Mouse (Mus musculus): ENCODE results near the gene Gjb5. TPM values are rescaled to one million over a fixed set of nuclear protein-coding genes. Genes with fewer than 3 reads are reported as not detected.

Gjb5 gene
- polyA plus RNA-seq, 1 experiment from 2014 or later, result 0.88 TPM

GRCm38 (mm10) chr4:127362520-127362919 lies 4.5 kb upstream of the Gjb5 start:
- WGBS, result 91% methylated on average over 3 of the region's 3 CpGs
- no peaks in the 10 kb centered on the region for H3K36me3 ChIP-seq (ENCODE audit: control insufficient read depth, insufficient read depth, low read length)

GRCm38 (mm10) chr4:127354506-127355485 lies 3.2 kb downstream of the Gjb5 start:
- 67% methylated on average over 15 of the region's 15 CpGs for WGBS
- Histone ChIP-seq H3K4me2 (ENCODE audit: low read depth, severe bottlenecking) (no peak overlapping the region), H3K4me3 (ENCODE audit: low read depth, low read length) (no peak overlapping the region), H3K36me3 (ENCODE audit: control insufficient read depth, insufficient read depth, low read length) (no peaks in the 10 kb centered on the region), H3K4me1 (ENCODE audit: control insufficient read depth, insufficient read depth, low read length) (peaks cover 6% of the 10 kb centered on the region; the same call in 1 of the 2 replicates), H3K27ac (replicated peaks; ENCODE audit: low read depth, low read length) (no peak overlapping the region), H3K9me3 (ENCODE audit: control insufficient read depth, low read length) (no peaks in the 10 kb centered on the region), H3K9ac (ENCODE audit: low read length) (no peak overlapping the region), H3K27me3 (ENCODE audit: control insufficient read depth, insufficient read depth, low read length) (no peaks in the 10 kb centered on the region; the same call in 1 of the 2 replicates)
- DNase-seq (ENCODE audit: low spot score) (no peak), ATAC-seq (ENCODE audit: insufficient number of reproducible peaks, low FRiP score, low TSS enrichment, low read depth) (no peak)

More at GRCm38 (mm10) chr4:127362520-127362919, 4.5 kb upstream of the Gjb5 start:
- DNase-seq (ENCODE audit: low spot score) (no peak), ATAC-seq (ENCODE audit: insufficient number of reproducible peaks, low FRiP score, low TSS enrichment, low read depth) (no peak)
- Histone ChIP-seq H3K27me3 (ENCODE audit: control insufficient read depth, insufficient read depth, low read length) (no peaks in the 10 kb centered on the region; the same call in 1 of the 2 replicates), H3K9ac (ENCODE audit: low read length) (no peak overlapping the region), H3K4me2 (ENCODE audit: low read depth, severe bottlenecking) (no peak overlapping the region), H3K27ac (replicated peaks; ENCODE audit: low read depth, low read length) (no peak overlapping the region), H3K9me3 (ENCODE audit: control insufficient read depth, low read length) (no peaks in the 10 kb centered on the region), H3K4me3 (ENCODE audit: low read depth, low read length) (no peak overlapping the region), H3K4me1 (ENCODE audit: control insufficient read depth, insufficient read depth, low read length) (peaks cover 4% of the 10 kb centered on the region)

- WGBS, result 68% methylated on average over 8 of the region's 8 CpGs
- Histone ChIP-seq H3K4me2 (ENCODE audit: low read depth, severe bottlenecking) (no peak within 1 kb of the TSS), H3K4me1 (ENCODE audit: control insufficient read depth, insufficient read depth, low read length) (peaks cover 6% of the 10 kb centered on the region; the same call in 1 of the 2 replicates), H3K27me3 (ENCODE audit: control insufficient read depth, insufficient read depth, low read length) (no peaks in the 10 kb centered on the region; the same call in 1 of the 2 replicates), H3K9ac (ENCODE audit: low read length) (no peak within 1 kb of the TSS), H3K36me3 (ENCODE audit: control insufficient read depth, insufficient read depth, low read length) (no peaks in the 10 kb centered on the region), H3K4me3 (ENCODE audit: low read depth, low read length) (no peak within 1 kb of the TSS), H3K9me3 (ENCODE audit: control insufficient read depth, low read length) (no peaks in the 10 kb centered on the region), H3K27ac (replicated peaks; ENCODE audit: low read depth, low read length) (no peak within 1 kb of the TSS)
- no peak for ATAC-seq (ENCODE audit: insufficient number of reproducible peaks, low FRiP score, low TSS enrichment, low read depth)
- no peak for DNase-seq (ENCODE audit: low spot score)
These were observed 4.0 kb downstream of the Gjb5 start, which contains the start of gene Gjb4 for GRCm38 (mm10) chr4:127353951-127354438. Gjb4 (minus strand) TSS chr4:127354081.

- WGBS, result 69% methylated on average over 1 of the region's 1 CpGs
- H3K36me3 ChIP-seq (ENCODE audit: control insufficient read depth, insufficient read depth, low read length), result no peaks in the 10 kb centered on the region
- ATAC-seq (ENCODE audit: insufficient number of reproducible peaks, low FRiP score, low TSS enrichment, low read depth), result no peak
- no peak for DNase-seq (ENCODE audit: low spot score)
- no peaks in the 10 kb centered on the region for H3K27me3 ChIP-seq (ENCODE audit: control insufficient read depth, insufficient read depth, low read length)
- H3K4me1 ChIP-seq (ENCODE audit: control insufficient read depth, insufficient read depth, low read length), result peaks cover 6% of the 10 kb centered on the region; the same call in 1 of the 2 replicates
- H3K4me3 ChIP-seq (ENCODE audit: low read depth, low read length), result no peak overlapping the region
- H3K4me2 ChIP-seq (ENCODE audit: low read depth, severe bottlenecking), result no peak overlapping the region
- H3K9ac ChIP-seq (ENCODE audit: low read length), result no peak overlapping the region
- no peaks in the 10 kb centered on the region for H3K9me3 ChIP-seq (ENCODE audit: control insufficient read depth, low read length)
- H3K27ac ChIP-seq (replicated peaks; ENCODE audit: low read depth, low read length), result no peak overlapping the region
These were observed 5.4 kb downstream of the Gjb5 start for GRCm38 (mm10) chr4:127352594-127352993.

DNA sequence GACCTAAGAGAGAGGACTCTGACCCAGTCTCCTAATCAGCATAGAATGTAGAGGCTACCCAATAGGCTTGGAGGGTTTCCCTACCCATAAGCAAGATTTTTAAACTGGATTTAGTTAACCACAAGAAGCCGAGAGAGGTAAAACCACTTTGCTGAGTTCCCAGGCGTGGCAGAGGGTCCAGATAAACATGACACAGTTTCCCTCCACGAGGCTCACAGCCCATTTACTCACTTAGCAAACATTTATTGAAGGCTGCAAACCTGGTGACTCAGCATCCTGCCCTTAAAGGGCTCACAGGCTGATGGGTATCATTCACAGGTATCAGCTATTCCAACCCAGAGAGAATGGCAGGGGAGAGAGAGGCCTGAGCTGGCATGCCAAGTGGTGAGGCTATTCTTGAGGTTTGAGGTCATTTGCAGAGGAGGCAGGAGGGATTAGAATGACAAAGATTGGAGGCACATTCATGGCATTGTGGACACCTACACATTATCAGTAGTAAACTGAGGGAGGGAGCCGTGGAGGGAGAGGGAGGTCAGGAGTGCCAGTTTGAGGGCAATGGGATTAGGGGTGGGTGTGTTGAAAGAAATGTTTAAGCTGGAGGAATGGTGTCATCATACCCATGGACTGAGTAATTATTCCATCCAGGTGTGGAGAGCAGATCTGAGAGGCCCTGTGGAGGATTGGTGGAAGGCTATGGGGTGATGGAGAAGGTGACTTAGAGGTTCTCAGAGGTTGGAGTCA lies 8.3 kb downstream of the Gjb5 start:
- DNase-seq (ENCODE audit: low spot score), result no peak
- Histone ChIP-seq H3K4me3 (ENCODE audit: low read depth, low read length) (no peak overlapping the region), H3K27me3 (ENCODE audit: control insufficient read depth, insufficient read depth, low read length) (no peaks in the 10 kb centered on the region), H3K4me1 (ENCODE audit: control insufficient read depth, insufficient read depth, low read length) (peaks cover 6% of the 10 kb centered on the region; the same call in 1 of the 2 replicates), H3K36me3 (ENCODE audit: control insufficient read depth, insufficient read depth, low read length) (no peaks in the 10 kb centered on the region), H3K9me3 (ENCODE audit: control insufficient read depth, low read length) (no peaks in the 10 kb centered on the region), H3K27ac (replicated peaks; ENCODE audit: low read depth, low read length) (no peak overlapping the region), H3K9ac (ENCODE audit: low read length) (no peak overlapping the region), H3K4me2 (ENCODE audit: low read depth, severe bottlenecking) (no peak overlapping the region)
- WGBS, result 62% methylated on average over 4 of the region's 4 CpGs
- no peak for ATAC-seq (ENCODE audit: insufficient number of reproducible peaks, low FRiP score, low TSS enrichment, low read depth)

DNA sequence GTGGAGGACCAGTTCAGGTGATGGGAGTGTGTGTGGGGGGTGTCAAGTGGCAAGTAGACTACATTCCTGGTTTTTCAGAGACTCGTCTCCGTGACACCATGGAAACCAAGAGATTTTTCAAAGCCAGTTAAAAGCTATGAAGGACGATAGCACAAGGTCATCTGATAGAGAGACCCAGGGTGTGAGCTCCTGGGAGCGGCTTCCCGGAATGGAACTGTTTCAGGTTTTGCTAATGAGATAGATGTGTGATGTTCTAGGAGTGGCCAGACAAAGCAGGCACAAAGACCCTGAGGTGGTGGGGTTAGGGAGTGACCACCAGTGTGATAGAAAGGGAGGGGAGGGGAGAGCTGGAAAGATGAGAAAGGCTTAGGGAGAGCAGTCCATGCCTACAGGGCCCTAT lies 13.0 kb downstream of the Gjb5 start:
- ATAC-seq (ENCODE audit: insufficient number of reproducible peaks, low FRiP score, low TSS enrichment, low read depth), result no peak
- Histone ChIP-seq H3K4me2 (ENCODE audit: low read depth, severe bottlenecking) (no peak overlapping the region), H3K36me3 (ENCODE audit: control insufficient read depth, insufficient read depth, low read length) (no peaks in the 10 kb centered on the region), H3K4me1 (ENCODE audit: control insufficient read depth, insufficient read depth, low read length) (no peaks in the 10 kb centered on the region), H3K27ac (replicated peaks; ENCODE audit: low read depth, low read length) (no peak overlapping the region), H3K27me3 (ENCODE audit: control insufficient read depth, insufficient read depth, low read length) (no peaks in the 10 kb centered on the region), H3K9ac (ENCODE audit: low read length) (no peak overlapping the region), H3K4me3 (ENCODE audit: low read depth, low read length) (no peak overlapping the region), H3K9me3 (ENCODE audit: control insufficient read depth, low read length) (no peaks in the 10 kb centered on the region)
- 90% methylated on average over 5 of the region's 5 CpGs for WGBS
- no peak for DNase-seq (ENCODE audit: low spot score)

DNA sequence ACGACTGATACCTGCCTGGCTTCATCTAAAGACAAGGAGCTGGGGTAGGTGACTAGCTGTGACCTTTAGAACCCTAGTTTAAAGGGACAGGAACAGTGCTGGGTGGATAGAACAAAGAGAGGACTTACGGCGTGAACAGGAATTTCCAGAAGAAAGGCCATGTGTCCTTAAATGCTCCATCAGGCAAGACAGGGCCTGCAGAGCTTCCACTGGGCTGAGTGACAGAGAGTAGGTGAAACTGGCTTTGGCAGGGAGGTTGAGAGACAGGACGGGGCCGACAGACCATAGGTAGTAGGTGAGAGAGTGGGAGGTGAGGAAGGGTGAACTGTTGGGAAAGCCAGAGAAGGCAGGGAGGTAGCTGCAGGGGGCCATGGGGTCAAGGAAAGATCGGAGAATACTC lies 16.6 kb downstream of the Gjb5 start:
- H3K27ac ChIP-seq (replicated peaks; ENCODE audit: low read depth, low read length), result no peak overlapping the region
- no peak overlapping the region for H3K4me3 ChIP-seq (ENCODE audit: low read depth, low read length)
- no peaks in the 10 kb centered on the region for H3K36me3 ChIP-seq (ENCODE audit: control insufficient read depth, insufficient read depth, low read length)
- H3K9me3 ChIP-seq (ENCODE audit: control insufficient read depth, low read length), result no peaks in the 10 kb centered on the region
- ATAC-seq (ENCODE audit: insufficient number of reproducible peaks, low FRiP score, low TSS enrichment, low read depth) (no peak), DNase-seq (ENCODE audit: low spot score) (no peak)
- H3K4me2 ChIP-seq (ENCODE audit: low read depth, severe bottlenecking), result no peak overlapping the region
- H3K4me1 ChIP-seq (ENCODE audit: control insufficient read depth, insufficient read depth, low read length), result no peaks in the 10 kb centered on the region
- H3K27me3 ChIP-seq (ENCODE audit: control insufficient read depth, insufficient read depth, low read length), result no peaks in the 10 kb centered on the region
- WGBS, result 39% methylated on average over 6 of the region's 6 CpGs
- no peak overlapping the region for H3K9ac ChIP-seq (ENCODE audit: low read length)

DNA sequence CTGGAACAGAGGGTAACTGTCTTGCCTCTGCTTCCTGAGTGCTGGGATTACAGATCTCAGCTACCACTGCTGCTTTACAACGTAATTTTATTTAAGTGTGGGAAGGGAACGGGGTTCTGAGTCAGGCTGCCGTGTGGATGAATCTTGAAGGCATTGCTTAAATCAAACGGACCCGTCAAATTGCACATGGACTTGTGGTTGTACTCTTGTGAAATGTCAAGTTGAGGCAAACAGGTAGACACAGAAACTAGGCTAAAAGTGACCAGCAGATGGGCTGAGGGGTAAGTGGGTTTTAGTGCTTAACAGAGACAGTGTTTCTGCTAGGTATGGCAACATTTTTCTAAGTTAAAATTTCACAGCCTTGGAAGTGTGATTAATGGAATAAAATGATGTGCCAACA lies 20.3 kb downstream of the Gjb5 start:
- 83% methylated on average over 5 of the region's 5 CpGs for WGBS

More for the DNA sequence above, 20.3 kb downstream of the Gjb5 start:
- Histone ChIP-seq H3K27me3 (ENCODE audit: control insufficient read depth, insufficient read depth, low read length) (peaks cover 4% of the 10 kb centered on the region; the same call in 1 of the 2 replicates), H3K4me3 (ENCODE audit: low read depth, low read length) (no peak overlapping the region), H3K4me2 (ENCODE audit: low read depth, severe bottlenecking) (no peak overlapping the region), H3K27ac (replicated peaks; ENCODE audit: low read depth, low read length) (no peak overlapping the region), H3K4me1 (ENCODE audit: control insufficient read depth, insufficient read depth, low read length) (no peaks in the 10 kb centered on the region), H3K36me3 (ENCODE audit: control insufficient read depth, insufficient read depth, low read length) (no peaks in the 10 kb centered on the region), H3K9me3 (ENCODE audit: control insufficient read depth, low read length) (no peaks in the 10 kb centered on the region), H3K9ac (ENCODE audit: low read length) (no peak overlapping the region)
- ATAC-seq (ENCODE audit: insufficient number of reproducible peaks, low FRiP score, low TSS enrichment, low read depth), result no peak
- DNase-seq (ENCODE audit: low spot score), result no peak
